10 mouse cellular contexts compared by ENCODE assay signal in the genomic region with DNA sequence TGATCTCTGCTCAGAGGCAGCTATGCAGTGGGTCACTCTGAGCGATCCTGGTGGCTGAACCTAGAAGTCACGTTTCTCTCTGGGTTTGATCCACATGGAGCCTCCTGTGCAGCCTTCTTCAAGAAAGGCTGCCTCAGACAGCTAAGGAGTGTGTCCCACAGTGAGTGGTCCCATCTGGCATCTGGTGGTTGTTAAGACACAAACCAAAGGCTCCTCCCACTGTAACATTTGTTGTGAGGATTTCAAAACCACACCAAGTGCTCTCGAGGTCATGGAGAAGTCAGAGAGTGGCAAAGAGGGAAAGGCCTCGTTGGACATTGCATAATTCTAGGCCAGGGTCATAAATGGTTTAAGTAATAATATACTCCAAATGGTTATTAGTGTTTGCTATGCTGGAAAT. TPM values are rescaled to one million over a fixed set of nuclear protein-coding genes. Genes with fewer than 3 reads are reported as not detected.
A peak's percentile ranks its signal among the peaks of the same experiment; 100 is the strongest.
DNase-seq lines count a peak whose midpoint lies in the region; ATAC-seq lines count a peak whose summit lies in the region.
"Had no signal": no experiment of that assay in that cellular context is flagged by ENCODE, and none has a peak within 500 bp of the region (broad histone marks: within the 10 kb centered on the region; RNA-seq: fewer than 3 reads in every experiment).

No protein-coding gene starts in this region.

- H3K4me2 ChIP-seq in midbrain, embryonic 11.5 days: no peak overlapping the region
- no peak overlapping the region for H3K4me2 ChIP-seq in forebrain, embryonic 16.5 days (ENCODE audit: low read length)
- H3K4me2 ChIP-seq in liver, embryonic 13.5 days: peak overlapping the region; percentile 49
- no peak overlapping the region for H3K4me2 ChIP-seq in neural tube, embryonic 13.5 days
- H3K4me2 ChIP-seq in heart, embryonic 12.5 days: no peak overlapping the region
- H3K4me2 ChIP-seq: embryonic facial prominence, embryonic 13.5 days had no signal

- peak overlapping the region; percentile 74 for H3K27ac ChIP-seq in midbrain, embryonic 10.5 days (replicated peaks)
- H3K27ac ChIP-seq in midbrain, embryonic 11.5 days (ENCODE audit: low read depth, low read length): no peak overlapping the region; the same call in 1 of the 2 replicates
- H3K27ac ChIP-seq in forebrain, embryonic 16.5 days (ENCODE audit: low read length): 0 out of 2 replicates have a peak overlapping the region, but pooled peaks have one; percentile 39
- H3K27ac ChIP-seq in liver, embryonic 13.5 days: peak overlapping the region; percentile 84
- 0 out of 2 replicates have a peak overlapping the region, but pooled peaks have one; percentile 38 for H3K27ac ChIP-seq in neural tube, embryonic 13.5 days (replicated peaks)
- no peak overlapping the region for H3K27ac ChIP-seq in heart, embryonic 12.5 days (ENCODE audit: poor library complexity, severe bottlenecking)
- H3K27ac ChIP-seq: embryonic facial prominence, embryonic 13.5 days had no signal

- ATAC-seq in midbrain, embryonic 11.5 days (ENCODE audit: low FRiP score): no peak
- ATAC-seq in forebrain, embryonic 16.5 days: no peak
- ATAC-seq in liver, embryonic 13.5 days (ENCODE audit: low read depth): no peak
- no peak for ATAC-seq in neural tube, embryonic 13.5 days (ENCODE audit: low read depth)
- ATAC-seq in heart, embryonic 12.5 days (ENCODE audit: insufficient number of reproducible peaks, low FRiP score): no peak

- DNase-seq in midbrain, embryonic 10.5 days (ENCODE audit: low spot score): no peak
- DNase-seq in midbrain, embryonic 11.5 days (ENCODE audit: low spot score, missing footprints): no peak
- no peak for DNase-seq in liver, embryonic 13.5 days
- no peak for DNase-seq in urinary bladder, postnatal 25 days (ENCODE audit: low spot score)
- DNase-seq in Muller cell, postnatal 12 days (ENCODE audit: inconsistent ontology term): no peak
- DNase-seq: right cerebral cortex, adult 18-20 months had no signal

- H3K36me3 ChIP-seq in midbrain, embryonic 10.5 days: peaks cover 27% of the 10 kb centered on the region
- no peaks in the 10 kb centered on the region for H3K36me3 ChIP-seq in midbrain, embryonic 11.5 days (ENCODE audit: control insufficient read depth, insufficient read depth, low read length)
- H3K36me3 ChIP-seq in forebrain, embryonic 16.5 days (ENCODE audit: control insufficient read depth, insufficient read depth): no peaks in the 10 kb centered on the region
- 0 out of 2 replicates have a peak, but pooled peaks cover 6% of the 10 kb centered on the region for H3K36me3 ChIP-seq in liver, embryonic 13.5 days
- no peaks in the 10 kb centered on the region for H3K36me3 ChIP-seq in neural tube, embryonic 13.5 days
- peaks cover 5% of the 10 kb centered on the region; the same call in 1 of the 2 replicates for H3K36me3 ChIP-seq in heart, embryonic 12.5 days
- H3K36me3 ChIP-seq: embryonic facial prominence, embryonic 13.5 days had no signal

- no peak overlapping the region for H3K9ac ChIP-seq in midbrain, embryonic 11.5 days (ENCODE audit: low read length)
- H3K9ac ChIP-seq in forebrain, embryonic 16.5 days (replicated peaks; ENCODE audit: low read depth, low read length): no peak overlapping the region
- peak overlapping the region; percentile 22; the same call in 1 of the 2 replicates for H3K9ac ChIP-seq in liver, embryonic 13.5 days
- no peak overlapping the region for H3K9ac ChIP-seq in neural tube, embryonic 13.5 days
- H3K9ac ChIP-seq in heart, embryonic 12.5 days: no peak overlapping the region
- H3K9ac ChIP-seq: embryonic facial prominence, embryonic 13.5 days had no signal

- no peak overlapping the region for H3K4me3 ChIP-seq in midbrain, embryonic 10.5 days
- no peak overlapping the region for H3K4me3 ChIP-seq in midbrain, embryonic 11.5 days (ENCODE audit: low read depth, low read length)
- no peak overlapping the region for H3K4me3 ChIP-seq in forebrain, embryonic 16.5 days (replicated peaks; ENCODE audit: low read length)
- H3K4me3 ChIP-seq in liver, embryonic 13.5 days (replicated peaks): no peak overlapping the region
- no peak overlapping the region for H3K4me3 ChIP-seq in neural tube, embryonic 13.5 days
- H3K4me3 ChIP-seq in heart, embryonic 12.5 days: no peak overlapping the region
- H3K4me3 ChIP-seq: embryonic facial prominence, embryonic 13.5 days had no signal

- H3K9me3 ChIP-seq in midbrain, embryonic 10.5 days (replicated peaks): no peaks in the 10 kb centered on the region
- H3K9me3 ChIP-seq in midbrain, embryonic 11.5 days (ENCODE audit: control insufficient read depth, low read length): no peaks in the 10 kb centered on the region
- H3K9me3 ChIP-seq in forebrain, embryonic 16.5 days (ENCODE audit: control insufficient read depth, low read length): no peaks in the 10 kb centered on the region
- H3K9me3 ChIP-seq in liver, embryonic 13.5 days (replicated peaks): no peaks in the 10 kb centered on the region
- H3K9me3 ChIP-seq in neural tube, embryonic 13.5 days: no peaks in the 10 kb centered on the region
- no peaks in the 10 kb centered on the region for H3K9me3 ChIP-seq in heart, embryonic 12.5 days (replicated peaks)
- H3K9me3 ChIP-seq: embryonic facial prominence, embryonic 13.5 days had no signal

- 52% methylated on average over 4 of the region's 4 CpGs for WGBS in midbrain, embryonic 10.5 days
- WGBS in midbrain, embryonic 11.5 days: 39% methylated on average over 4 of the region's 4 CpGs
- WGBS in forebrain, embryonic 16.5 days: 37% methylated on average over 4 of the region's 4 CpGs
- WGBS in liver, embryonic 13.5 days (ENCODE audit: insufficient replicate concordance): 13% methylated on average over 4 of the region's 4 CpGs
- WGBS in neural tube, embryonic 13.5 days: 15% methylated on average over 4 of the region's 4 CpGs
- WGBS in heart, embryonic 12.5 days: 22% methylated on average over 4 of the region's 4 CpGs

- H3K4me1 ChIP-seq in midbrain, embryonic 10.5 days: peaks cover 27% of the 10 kb centered on the region
- H3K4me1 ChIP-seq in midbrain, embryonic 11.5 days (ENCODE audit: control insufficient read depth, insufficient read depth, low read length): peaks cover 4% of the 10 kb centered on the region; the same call in 1 of the 2 replicates
- H3K4me1 ChIP-seq in forebrain, embryonic 16.5 days (replicated peaks; ENCODE audit: control insufficient read depth, insufficient read depth, low read length): peaks cover 22% of the 10 kb centered on the region
- H3K4me1 ChIP-seq in liver, embryonic 13.5 days (replicated peaks): peaks cover 65% of the 10 kb centered on the region
- peaks cover 43% of the 10 kb centered on the region for H3K4me1 ChIP-seq in neural tube, embryonic 13.5 days (replicated peaks)
- peaks cover 45% of the 10 kb centered on the region for H3K4me1 ChIP-seq in heart, embryonic 12.5 days (replicated peaks)

- H3K27me3 ChIP-seq in midbrain, embryonic 10.5 days (ENCODE audit: low read depth, poor library complexity, severe bottlenecking): no peaks in the 10 kb centered on the region
- H3K27me3 ChIP-seq in midbrain, embryonic 11.5 days (ENCODE audit: control insufficient read depth, insufficient read depth, low read length): no peaks in the 10 kb centered on the region
- H3K27me3 ChIP-seq in forebrain, embryonic 16.5 days (replicated peaks; ENCODE audit: control insufficient read depth, insufficient read depth, low read length): no peaks in the 10 kb centered on the region
- H3K27me3 ChIP-seq in liver, embryonic 13.5 days: no peaks in the 10 kb centered on the region
- H3K27me3 ChIP-seq in neural tube, embryonic 13.5 days: no peaks in the 10 kb centered on the region
- H3K27me3 ChIP-seq in heart, embryonic 12.5 days (replicated peaks): peaks cover 11% of the 10 kb centered on the region
- H3K27me3 ChIP-seq: embryonic facial prominence, embryonic 13.5 days had no signal

RNA-seq across cellular contexts. Expression of gene Galnt2, which starts 19.6 kb away (rescaled TPM):
- polyA plus RNA-seq in midbrain, embryonic 10.5 days (2016; fragmentation: Nextera tagmentation; extraction: Ambion mirVana): 35.3 and 47.5 TPM in 2 replicates
- 66.9 and 76.6 TPM in 2 replicates for polyA plus RNA-seq in midbrain, embryonic 11.5 days (2014; fragmentation: Nextera tagmentation; extraction: Ambion mirVana)
- polyA plus RNA-seq in forebrain, embryonic 16.5 days (2015; fragmentation: Nextera tagmentation; extraction: Ambion mirVana): 47.8 and 48.9 TPM in 2 replicates
- polyA plus RNA-seq in liver, embryonic 13.5 days (2015; fragmentation: Nextera tagmentation; extraction: Ambion mirVana): 20.5 and 26.0 TPM in 2 replicates
- polyA plus RNA-seq in neural tube, embryonic 13.5 days (2015; fragmentation: Nextera tagmentation; extraction: Ambion mirVana): 61.4 and 64.5 TPM in 2 replicates
- 77.9 and 80.9 TPM in 2 replicates for polyA plus RNA-seq in heart, embryonic 12.5 days (2016; fragmentation: Nextera tagmentation; extraction: Ambion mirVana)

Comparison
In these comparisons a context has a peak if more than half of its experiments do, and no peak if none do; other contexts are left out.
1. H3K27ac ChIP-seq: peak in midbrain, embryonic 10.5 days (single experiment), forebrain, embryonic 16.5 days (single experiment), liver, embryonic 13.5 days (single experiment) and neural tube, embryonic 13.5 days (single experiment); none in midbrain, embryonic 11.5 days (single experiment) and heart, embryonic 12.5 days (single experiment).